Mouse (Mus musculus): ENCODE results near the gene Ddx21. TPM values are rescaled to one million over a fixed set of nuclear protein-coding genes. Genes with fewer than 3 reads are reported as not detected.
"Not testable (repeated sequence)": the region's sequence is repeated elsewhere in the genome, so short reads cannot be mapped to it uniquely, and the experiment has no call there.

The Ddx21 gene
- polyA plus RNA-seq (2016; fragmentation: Nextera tagmentation; extraction: Ambion mirVana): 20.5 and 26.4 TPM in 2 replicates

- Histone ChIP-seq H3K27ac (peak within 1 kb of the TSS; percentile 92), H3K36me3 (peaks cover 17% of the 10 kb centered on the region), H3K27me3 (ENCODE audit: insufficient read depth, poor library complexity, severe bottlenecking) (no peaks in the 10 kb centered on the region), H3K9me3 (no peaks in the 10 kb centered on the region), H3K4me3 (peak within 1 kb of the TSS; percentile 95), H3K4me1 (peaks cover 17% of the 10 kb centered on the region)
- peak; percentile 97 for DNase-seq (ENCODE audit: low spot score)
- 6% methylated on average over 53 of the region's 53 CpGs for WGBS
Measured at GRCm38 (mm10) chr10:62602177-62603040, at the start of gene Ddx21. Gene Ddx21 (minus strand): TSS chr10:62602281.

DNA sequence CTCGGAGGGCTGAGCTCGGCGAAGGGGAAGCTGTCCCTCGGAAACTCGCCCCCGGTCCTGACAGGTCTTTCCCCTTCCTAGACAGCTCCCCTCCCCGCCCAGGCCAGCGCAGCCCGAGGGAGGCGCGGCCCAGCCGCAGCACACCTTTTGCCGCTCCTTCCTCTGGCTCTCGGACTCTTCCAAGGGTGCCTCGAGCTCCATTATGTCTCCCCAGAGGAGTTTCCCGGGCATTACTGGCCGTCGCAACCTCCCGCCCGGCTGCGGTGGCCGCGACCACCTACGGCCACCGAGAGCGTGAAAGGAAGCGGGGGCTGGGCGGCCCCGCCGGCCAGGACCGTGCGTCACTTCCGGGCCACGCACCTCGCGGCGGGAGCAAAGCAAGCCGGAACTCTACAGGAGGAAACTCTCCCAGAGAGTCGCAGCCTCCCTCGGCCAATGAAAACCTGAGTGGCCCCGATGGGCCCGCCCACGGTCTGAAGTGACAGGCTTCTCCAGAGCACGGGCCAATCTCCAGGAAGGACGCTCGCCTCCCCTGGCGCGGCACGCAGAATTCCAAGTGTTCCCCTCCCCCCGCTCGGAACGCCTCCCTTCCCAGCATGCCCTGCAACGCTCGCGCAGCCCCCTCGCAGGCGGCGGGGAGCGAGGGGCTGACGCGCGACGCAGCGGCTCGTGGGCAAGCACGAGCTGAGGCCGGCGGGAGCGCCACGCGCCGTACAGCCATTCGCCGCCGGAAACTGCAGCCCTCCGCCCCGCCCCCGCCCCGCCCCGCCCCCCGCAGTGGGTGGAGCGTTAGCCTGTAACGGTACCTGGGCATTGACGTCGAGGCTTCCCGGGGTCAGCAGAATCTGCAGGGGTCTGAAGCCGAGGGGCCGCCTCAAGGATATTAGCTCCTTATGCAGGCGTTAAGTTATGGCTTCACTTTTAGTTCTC is 49.1 kb upstream of the Ddx21 start, which contains the start of gene Ddx50:
TSS of gene Ddx50 (minus strand) at position 338 of the 930 bp plus-strand sequence.
- peaks cover 14% of the 10 kb centered on the region for H3K36me3 ChIP-seq
- peaks cover 10% of the 10 kb centered on the region; the same call in 1 of the 2 replicates for H3K4me1 ChIP-seq
- under 1% methylated on average over 88 of the region's 89 CpGs for WGBS
- H3K27ac ChIP-seq: peak within 1 kb of the TSS; percentile 94
- H3K4me3 ChIP-seq: peak within 1 kb of the TSS; percentile 89
- peak; percentile 100 for DNase-seq (ENCODE audit: low spot score)
- no peaks in the 10 kb centered on the region for H3K27me3 ChIP-seq (ENCODE audit: insufficient read depth, poor library complexity, severe bottlenecking)
- no peaks in the 10 kb centered on the region for H3K9me3 ChIP-seq

- H3K36me3 ChIP-seq: peaks cover 21% of the 10 kb centered on the region
- 0% methylated on average over 17 of the region's 17 CpGs for WGBS
- H3K27me3 ChIP-seq (ENCODE audit: insufficient read depth, poor library complexity, severe bottlenecking): no peaks in the 10 kb centered on the region
- peak; percentile 79 for DNase-seq (ENCODE audit: low spot score)
- no peaks in the 10 kb centered on the region for H3K9me3 ChIP-seq
- peak overlapping the region; percentile 89 for H3K4me3 ChIP-seq
- H3K27ac ChIP-seq: peak overlapping the region; percentile 94
- H3K4me1 ChIP-seq: peaks cover 10% of the 10 kb centered on the region; the same call in 1 of the 2 replicates
Measured at GRCm38 (mm10) chr10:62650358-62650782, 48.3 kb upstream of the Ddx21 start.

GRCm38 (mm10) chr10:62604161-62604560 is 2.1 kb upstream of the Ddx21 start:
- DNase-seq (ENCODE audit: low spot score): no peak
- no peak overlapping the region for H3K4me3 ChIP-seq
- WGBS: 78% methylated on average over 3 of the region's 3 CpGs
- H3K4me1 ChIP-seq: peaks cover 13% of the 10 kb centered on the region
- H3K9me3 ChIP-seq: no peaks in the 10 kb centered on the region
- no peak overlapping the region for H3K27ac ChIP-seq
- H3K27me3 ChIP-seq (ENCODE audit: insufficient read depth, poor library complexity, severe bottlenecking): no peaks in the 10 kb centered on the region
- 0 out of 2 replicates have a peak, but pooled peaks cover 1% of the 10 kb centered on the region for H3K36me3 ChIP-seq

- Histone ChIP-seq H3K27me3 (ENCODE audit: insufficient read depth, poor library complexity, severe bottlenecking) (no peaks in the 10 kb centered on the region), H3K36me3 (peaks cover 7% of the 10 kb centered on the region), H3K27ac (no peak overlapping the region), H3K4me1 (peaks cover 13% of the 10 kb centered on the region), H3K4me3 (no peak overlapping the region), H3K9me3 (no peaks in the 10 kb centered on the region)
- DNase-seq (ENCODE audit: low spot score): no peak
- 84% methylated on average over 12 of the region's 12 CpGs for WGBS
Measured at GRCm38 (mm10) chr10:62603233-62604030, 1.4 kb upstream of the Ddx21 start.

DNA sequence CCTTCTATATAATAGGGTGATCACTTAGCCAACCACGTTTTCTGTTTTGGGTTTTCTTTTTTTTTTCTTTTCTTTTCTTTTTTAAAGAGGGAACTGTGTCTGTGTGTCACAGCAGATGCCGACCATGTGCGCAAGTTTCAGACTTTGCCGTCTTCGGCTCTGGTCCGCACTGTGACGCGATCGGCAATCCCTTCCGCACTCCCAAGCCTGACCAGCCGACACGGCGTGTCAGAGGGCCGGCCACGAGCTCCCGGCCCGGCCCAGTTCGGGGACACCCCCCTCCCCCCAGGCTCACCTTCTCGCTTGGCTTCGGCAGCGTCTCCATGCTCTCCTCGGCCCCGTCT is 276 bp downstream of the Ddx21 start:
- H3K9me3 ChIP-seq: no peaks in the 10 kb centered on the region
- H3K36me3 ChIP-seq: peaks cover 23% of the 10 kb centered on the region
- peaks cover 17% of the 10 kb centered on the region for H3K4me1 ChIP-seq
- peak overlapping the region; percentile 92 for H3K27ac ChIP-seq
- H3K27me3 ChIP-seq (ENCODE audit: insufficient read depth, poor library complexity, severe bottlenecking): no peaks in the 10 kb centered on the region
- H3K4me3 ChIP-seq: peak overlapping the region; percentile 95
- WGBS: under 1% methylated on average over 23 of the region's 23 CpGs
- no peak for DNase-seq (ENCODE audit: low spot score)

GRCm38 (mm10) chr10:62601053-62601791 is 859 bp downstream of the Ddx21 start:
- peak overlapping the region; percentile 92; the same call in 1 of the 2 replicates for H3K27ac ChIP-seq
- no peaks in the 10 kb centered on the region for H3K9me3 ChIP-seq
- H3K4me1 ChIP-seq: peaks cover 17% of the 10 kb centered on the region
- H3K4me3 ChIP-seq: peak overlapping the region; percentile 95
- WGBS: 10% methylated on average over 20 of the region's 20 CpGs
- no peak for DNase-seq (ENCODE audit: low spot score)
- no peaks in the 10 kb centered on the region for H3K27me3 ChIP-seq (ENCODE audit: insufficient read depth, poor library complexity, severe bottlenecking)
- H3K36me3 ChIP-seq: peaks cover 27% of the 10 kb centered on the region

DNA sequence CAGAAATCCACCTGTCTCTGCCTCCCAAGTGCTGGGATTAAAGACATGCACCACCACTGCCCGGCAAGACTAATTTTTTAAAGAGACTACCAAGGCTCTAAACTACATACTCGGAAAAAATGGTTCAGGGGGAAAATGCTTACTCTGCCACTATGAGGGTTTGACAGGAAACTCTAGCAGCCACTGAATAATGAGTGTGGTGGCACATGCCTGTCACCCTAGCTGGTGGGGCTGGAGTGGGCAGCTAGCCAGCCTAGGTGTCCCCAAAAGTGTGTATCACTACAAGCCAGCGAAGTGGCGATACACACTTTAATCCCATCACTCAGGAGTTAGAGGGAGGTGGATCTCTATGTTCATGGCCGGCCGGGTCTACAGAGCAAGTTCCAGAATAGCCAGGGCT is 2.0 kb downstream of the Ddx21 start:
- no peak overlapping the region for H3K4me3 ChIP-seq
- WGBS: 90% methylated on average over 6 of the region's 6 CpGs
- H3K27me3 ChIP-seq (ENCODE audit: insufficient read depth, poor library complexity, severe bottlenecking): no peaks in the 10 kb centered on the region
- H3K36me3 ChIP-seq: peaks cover 38% of the 10 kb centered on the region
- no peaks in the 10 kb centered on the region for H3K9me3 ChIP-seq
- H3K27ac ChIP-seq: no peak overlapping the region
- no peak for DNase-seq (ENCODE audit: low spot score)
- peaks cover 17% of the 10 kb centered on the region for H3K4me1 ChIP-seq

GRCm38 (mm10) chr10:62599311-62599710 is 2.8 kb downstream of the Ddx21 start:
- Histone ChIP-seq H3K4me1 (peaks cover 17% of the 10 kb centered on the region), H3K36me3 (peaks cover 45% of the 10 kb centered on the region)
- not testable (repeated sequence) for H3K9me3 ChIP-seq; H3K27me3 ChIP-seq (ENCODE audit: insufficient read depth, poor library complexity, severe bottlenecking); DNase-seq (ENCODE audit: low spot score); H3K4me3 ChIP-seq; H3K27ac ChIP-seq
- 88% methylated on average over 3 of the region's 3 CpGs for WGBS

DNA sequence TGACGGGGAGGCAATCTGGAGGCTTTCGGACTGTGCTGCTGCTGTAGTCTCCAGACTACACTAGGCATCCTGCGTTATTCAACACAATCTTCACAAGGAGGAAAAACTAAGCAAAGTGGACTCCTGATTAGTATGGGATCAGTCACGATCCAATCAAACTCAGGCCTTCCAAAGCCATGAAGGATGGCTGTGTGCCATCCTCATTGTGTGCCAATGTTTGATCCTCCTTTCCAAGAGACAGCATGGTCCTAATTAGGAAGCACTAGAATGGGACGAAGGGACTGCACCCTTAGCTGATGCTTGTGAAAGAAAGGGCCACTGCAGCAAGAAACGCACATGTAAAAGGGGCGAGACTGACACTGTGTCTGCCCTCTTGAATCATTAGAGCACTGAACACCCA is 9.6 kb downstream of the Ddx21 start:
- H3K27me3 ChIP-seq (ENCODE audit: insufficient read depth, poor library complexity, severe bottlenecking): no peaks in the 10 kb centered on the region
- H3K9me3 ChIP-seq: no peaks in the 10 kb centered on the region
- WGBS: 89% methylated on average over 7 of the region's 7 CpGs
- no peak overlapping the region for H3K27ac ChIP-seq
- H3K36me3 ChIP-seq: peaks cover 97% of the 10 kb centered on the region
- no peak overlapping the region for H3K4me3 ChIP-seq
- DNase-seq (ENCODE audit: low spot score): no peak
- H3K4me1 ChIP-seq: no peaks in the 10 kb centered on the region

- H3K27ac ChIP-seq: no peak overlapping the region
- DNase-seq (ENCODE audit: low spot score): no peak
- no peaks in the 10 kb centered on the region for H3K4me1 ChIP-seq
- H3K4me3 ChIP-seq: no peak overlapping the region
- 52% methylated on average over 6 of the region's 6 CpGs for WGBS
- H3K36me3 ChIP-seq: peaks cover 99% of the 10 kb centered on the region
- no peaks in the 10 kb centered on the region for H3K27me3 ChIP-seq (ENCODE audit: insufficient read depth, poor library complexity, severe bottlenecking)
- H3K9me3 ChIP-seq: no peaks in the 10 kb centered on the region
Measured at GRCm38 (mm10) chr10:62590200-62590599, 11.9 kb downstream of the Ddx21 start.

DNA sequence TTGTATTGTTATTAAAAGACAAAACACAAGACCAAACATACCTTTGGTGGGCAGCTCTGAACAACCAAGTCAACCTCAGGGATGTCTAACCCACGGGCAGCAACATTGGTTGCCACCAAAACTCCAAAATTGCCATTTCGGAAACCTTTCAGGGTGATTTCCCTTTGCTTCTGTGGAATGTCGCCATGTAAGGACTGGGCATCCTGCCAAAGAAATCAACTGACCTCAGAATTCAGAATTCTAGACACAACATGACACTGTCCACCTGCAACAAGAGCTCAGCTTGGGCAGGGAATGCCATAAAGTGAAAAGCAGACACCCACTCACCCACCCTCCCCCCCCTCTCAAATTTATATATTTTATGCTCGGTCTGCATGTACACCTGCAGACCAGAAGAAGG is 13.5 kb downstream of the Ddx21 start:
- 84% methylated on average over 4 of the region's 4 CpGs for WGBS
- no peak for DNase-seq (ENCODE audit: low spot score)
- no peaks in the 10 kb centered on the region for H3K4me1 ChIP-seq

More for the DNA sequence above, 13.5 kb downstream of the Ddx21 start:
- Histone ChIP-seq H3K9me3 (no peaks in the 10 kb centered on the region), H3K27me3 (ENCODE audit: insufficient read depth, poor library complexity, severe bottlenecking) (no peaks in the 10 kb centered on the region), H3K27ac (no peak overlapping the region), H3K4me3 (no peak overlapping the region), H3K36me3 (peaks cover 99% of the 10 kb centered on the region)
